Mouse (Mus musculus) frontal cortex, adult 2 months (tissue): ENCODE data around the gene Plekhd1. TPM values are rescaled to one million over a fixed set of nuclear protein-coding genes. Genes with fewer than 3 reads are reported as not detected.

Experiments used
- DNase-seq, 2 experiments: peaks; one replicate each; pipeline ENCODE4 v3.0.0; 2022; ENCODE audit warnings: low spot score in 1 of 2; ENCODE audit errors: extremely low spot score in 1 of 2
- polyA plus RNA-seq: library from polyadenylated mRNA; depleted of rRNA; stranded (reverse); fragments of >200 nt; gene quantifications from 2 replicates; pipeline ENCODE4 v1.2.3, GENCODE M21; 2012

Plekhd1 gene
- polyA plus RNA-seq, 1 experiment, result 5.3 TPM

GRCm38 (mm10) chr12:80698526-80699143, 6.2 kb downstream of the Plekhd1 start:
- no peak for DNase-seq

GRCm38 (mm10) chr12:80699144-80699531, 6.7 kb downstream of the Plekhd1 start:
- DNase-seq, result no peak

GRCm38 (mm10) chr12:80701332-80701731, 8.9 kb downstream of the Plekhd1 start:
- DNase-seq, result no peak

- no peak for DNase-seq
Measured at GRCm38 (mm10) chr12:80706208-80706914, 14.0 kb downstream of the Plekhd1 start.

- DNase-seq, result peak in 1 of 2 experiments; percentile 25
Measured at GRCm38 (mm10) chr12:80706915-80707604, 14.7 kb downstream of the Plekhd1 start.

- DNase-seq, result peak in 1 of 2 experiments; percentile 34
Measured at GRCm38 (mm10) chr12:80715915-80716314, 23.5 kb downstream of the Plekhd1 start.

GRCm38 (mm10) chr12:80719141-80719540, 26.8 kb downstream of the Plekhd1 start:
- no peak for DNase-seq

GRCm38 (mm10) chr12:80720507-80720906, 28.1 kb downstream of the Plekhd1 start:
- no peak for DNase-seq

- DNase-seq, result no peak
Measured at GRCm38 (mm10) chr12:80721458-80721857, 29.1 kb downstream of the Plekhd1 start.

GRCm38 (mm10) chr12:80724853-80725559, 32.6 kb downstream of the Plekhd1 start:
- peak; percentile 49 to 94 for DNase-seq

GRCm38 (mm10) chr12:80728207-80728606, 35.8 kb downstream of the Plekhd1 start:
- no peak for DNase-seq

GRCm38 (mm10) chr12:80728814-80729213, 36.4 kb downstream of the Plekhd1 start:
- no peak for DNase-seq

- DNase-seq, result peak in 1 of 2 experiments; percentile 47
Measured at GRCm38 (mm10) chr12:80729758-80730530, 37.6 kb downstream of the Plekhd1 start.

GRCm38 (mm10) chr12:80730567-80730966, 38.2 kb downstream of the Plekhd1 start:
- peak; percentile 49 to 75 for DNase-seq

GRCm38 (mm10) chr12:80734526-80735470, 42.4 kb downstream of the Plekhd1 start:
- DNase-seq, result no peak

GRCm38 (mm10) chr12:80736464-80737282, 44.3 kb downstream of the Plekhd1 start:
- peak; percentile 43 to 73 for DNase-seq

GRCm38 (mm10) chr12:80737283-80737600, 44.9 kb downstream of the Plekhd1 start:
- DNase-seq, result no peak

GRCm38 (mm10) chr12:80739482-80739881, 47.1 kb downstream of the Plekhd1 start:
- no peak for DNase-seq
